Mouse (Mus musculus) embryonic fibroblast, embryonic 13.5 days (primary cell): ENCODE measurements around the gene Reps1.

ENCODE experiments used
- CTCF ChIP-seq: IDR thresholded peaks from 2 replicates; pipeline ENCODE4 v1.5.1; 2011; ENCODE audit warnings: mild to moderate bottlenecking, control low read depth, low read length, moderate library complexity, borderline replicate concordance; ENCODE audit not compliant: insufficient read depth
- POLR2A ChIP-seq: IDR thresholded peaks from 2 replicates; pipeline ENCODE4 v1.6.1; 2011; ENCODE audit warnings: low read depth, mild to moderate bottlenecking, control low read depth, low read length, moderate library complexity

- TF ChIP-seq CTCF, result no peak
- TF ChIP-seq POLR2A, result no peak
These were observed 45.9 kb upstream of the Reps1 start for GRCm38 (mm10) chr10:18009744-18010143.
